Mouse (Mus musculus): Measurements from ENCODE around the gene Ehd1. TPM values are rescaled to one million over a fixed set of nuclear protein-coding genes. Genes with fewer than 3 reads are reported as not detected.

The Ehd1 gene
- total RNA-seq, 1 experiment from 2014 or later: 16.8 TPM

DNA sequence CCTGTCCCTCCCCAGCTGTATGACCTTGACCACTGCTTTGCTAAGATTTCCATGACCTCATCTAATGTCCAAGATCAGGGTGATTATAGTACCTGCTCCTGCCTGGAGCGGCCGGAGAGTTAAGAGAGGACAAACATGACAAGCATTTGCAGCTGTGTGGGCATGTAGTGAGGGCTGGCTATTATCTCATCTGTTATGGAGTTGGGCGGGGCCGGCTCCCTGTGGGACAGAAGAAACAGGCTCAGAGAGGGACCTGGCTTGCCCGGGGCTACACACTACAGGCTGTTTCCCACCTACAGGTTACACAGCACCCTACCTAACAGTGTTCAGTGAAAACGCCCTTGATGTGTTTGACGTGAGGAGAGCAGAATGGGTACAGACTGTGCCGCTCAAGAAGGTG, 44.8 kb downstream of the Ehd1 start:
- ATAC-seq (replicated peaks; ENCODE audit: low read depth, poor library complexity, severe bottlenecking): no peak

DNA sequence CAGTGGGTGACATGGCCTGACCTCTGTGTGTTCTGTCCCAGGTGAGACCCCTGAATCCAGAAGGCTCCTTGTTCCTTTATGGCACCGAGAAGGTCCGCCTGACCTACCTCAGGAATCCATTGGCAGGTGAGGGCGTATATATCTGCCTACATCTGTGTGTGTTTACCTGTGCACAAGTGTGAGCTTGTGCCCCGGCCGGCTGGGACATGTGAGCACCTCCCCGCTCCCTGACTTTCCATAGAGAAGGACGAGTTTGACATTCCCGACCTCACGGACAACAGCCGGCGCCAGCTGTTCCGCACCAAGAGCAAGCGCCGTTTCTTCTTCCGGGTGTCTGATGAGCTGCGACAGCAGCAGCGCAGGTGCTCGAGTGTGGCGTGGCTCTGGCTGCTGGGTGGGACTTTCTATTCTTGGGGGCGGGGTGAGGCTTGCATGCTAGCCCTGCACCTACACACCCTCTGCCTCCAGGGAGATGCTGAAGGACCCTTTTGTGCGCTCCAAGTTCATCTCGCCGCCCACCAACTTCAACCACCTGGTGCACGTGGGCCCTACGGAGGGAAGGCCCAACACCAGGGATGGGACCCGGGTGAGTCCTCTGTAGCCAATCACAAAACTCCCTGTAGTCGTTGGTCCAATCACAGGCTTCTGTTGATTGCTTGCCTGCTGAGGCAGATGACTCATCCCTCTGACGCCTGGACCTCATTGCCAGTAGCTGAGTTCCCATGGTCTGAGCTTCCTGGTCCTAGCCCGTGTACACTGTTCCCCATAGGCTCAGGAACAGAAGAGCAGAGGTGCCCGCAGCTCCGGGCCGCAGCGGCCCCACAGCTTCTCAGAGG, 45.5 kb downstream of the Ehd1 start:
- ATAC-seq (replicated peaks; ENCODE audit: low read depth, poor library complexity, severe bottlenecking): no peak

DNA sequence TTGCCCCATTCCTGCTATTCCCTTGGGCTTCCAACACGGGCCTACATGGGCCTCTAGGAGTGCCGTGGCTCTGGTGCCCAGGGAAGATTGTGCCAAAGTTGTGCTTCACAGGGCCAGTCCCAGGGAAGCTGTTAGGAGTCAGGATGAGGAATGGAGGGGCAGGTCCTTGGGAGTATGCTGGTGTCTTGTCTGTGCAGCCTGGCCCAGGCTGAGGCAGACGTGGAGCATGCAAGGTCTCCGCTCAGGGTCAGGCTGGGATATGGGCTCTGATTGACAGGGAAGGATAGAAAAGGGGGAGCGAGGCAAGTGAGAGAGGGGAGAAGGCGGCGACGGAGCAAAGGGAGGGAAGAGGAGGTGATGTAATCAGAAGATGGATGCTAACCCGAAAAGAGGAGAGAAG, 48.2 kb downstream of the Ehd1 start:
- no peak for ATAC-seq (replicated peaks; ENCODE audit: low read depth, poor library complexity, severe bottlenecking)

DNA sequence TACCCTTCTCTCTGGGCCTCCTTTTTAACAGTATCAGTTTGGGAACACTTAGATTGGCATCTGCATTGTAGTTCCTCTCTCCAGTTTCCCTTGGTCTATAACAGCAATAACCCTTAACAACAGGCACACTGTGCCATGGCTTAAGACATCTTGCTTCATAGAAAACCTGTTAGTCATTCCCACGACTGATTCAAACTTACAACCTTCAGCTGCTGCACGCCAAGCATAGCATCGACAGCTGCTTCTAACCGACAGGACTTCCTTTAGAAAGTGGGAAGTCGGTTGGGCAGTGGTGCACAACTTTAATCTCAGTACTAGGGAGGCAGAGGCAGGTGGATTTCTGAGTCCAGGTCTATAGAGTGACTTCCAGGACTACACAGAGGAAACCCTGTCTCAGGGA, 54.7 kb downstream of the Ehd1 start:
- peak; percentile 11 for ATAC-seq (replicated peaks; ENCODE audit: low read depth, poor library complexity, severe bottlenecking)

- peak; percentile 57 for ATAC-seq (replicated peaks; ENCODE audit: low read depth, poor library complexity, severe bottlenecking)
These were observed 55.4 kb downstream of the Ehd1 start for GRCm38 (mm10) chr19:6331719-6332516.

DNA sequence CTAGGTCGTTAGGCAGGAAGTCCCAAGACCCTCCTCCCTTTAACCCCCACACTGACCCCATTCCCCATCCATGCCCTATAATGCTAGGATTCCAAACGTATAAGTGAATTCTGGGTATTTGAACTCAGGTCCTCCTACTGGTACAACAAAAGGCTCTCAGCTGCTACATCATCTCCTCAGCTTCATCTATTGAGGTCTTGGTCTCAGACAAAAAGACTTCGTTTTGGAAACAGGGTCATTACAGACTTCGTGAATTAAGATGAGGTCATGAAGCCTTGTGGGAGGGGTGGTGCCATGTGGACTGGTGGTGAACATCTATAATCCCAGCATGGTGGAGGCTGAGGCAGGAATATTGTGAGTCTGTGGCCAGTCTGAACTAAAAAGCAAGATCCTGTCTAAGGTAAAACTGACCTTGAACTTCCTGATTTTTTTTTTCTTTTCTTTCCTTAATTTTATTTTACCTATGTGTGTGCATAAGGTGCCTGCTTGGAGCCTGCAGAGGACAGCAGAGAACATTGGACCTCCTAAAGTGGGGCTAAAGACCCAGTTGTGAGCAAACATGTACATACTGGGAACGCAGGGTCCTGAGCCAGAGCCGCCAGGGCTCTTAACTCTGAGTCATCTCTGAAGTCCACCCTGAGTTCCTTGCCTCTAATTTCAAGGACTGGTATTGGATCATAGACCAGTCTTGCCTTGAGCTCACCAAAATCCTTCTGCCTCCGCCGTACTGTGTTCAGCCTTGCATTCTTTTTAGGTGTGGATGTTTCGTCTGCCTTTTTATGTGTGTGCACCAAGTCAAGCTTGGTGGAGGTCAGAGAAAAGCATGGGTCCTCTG, 57.5 kb downstream of the Ehd1 start:
- no peak for ATAC-seq (replicated peaks; ENCODE audit: low read depth, poor library complexity, severe bottlenecking)

DNA sequence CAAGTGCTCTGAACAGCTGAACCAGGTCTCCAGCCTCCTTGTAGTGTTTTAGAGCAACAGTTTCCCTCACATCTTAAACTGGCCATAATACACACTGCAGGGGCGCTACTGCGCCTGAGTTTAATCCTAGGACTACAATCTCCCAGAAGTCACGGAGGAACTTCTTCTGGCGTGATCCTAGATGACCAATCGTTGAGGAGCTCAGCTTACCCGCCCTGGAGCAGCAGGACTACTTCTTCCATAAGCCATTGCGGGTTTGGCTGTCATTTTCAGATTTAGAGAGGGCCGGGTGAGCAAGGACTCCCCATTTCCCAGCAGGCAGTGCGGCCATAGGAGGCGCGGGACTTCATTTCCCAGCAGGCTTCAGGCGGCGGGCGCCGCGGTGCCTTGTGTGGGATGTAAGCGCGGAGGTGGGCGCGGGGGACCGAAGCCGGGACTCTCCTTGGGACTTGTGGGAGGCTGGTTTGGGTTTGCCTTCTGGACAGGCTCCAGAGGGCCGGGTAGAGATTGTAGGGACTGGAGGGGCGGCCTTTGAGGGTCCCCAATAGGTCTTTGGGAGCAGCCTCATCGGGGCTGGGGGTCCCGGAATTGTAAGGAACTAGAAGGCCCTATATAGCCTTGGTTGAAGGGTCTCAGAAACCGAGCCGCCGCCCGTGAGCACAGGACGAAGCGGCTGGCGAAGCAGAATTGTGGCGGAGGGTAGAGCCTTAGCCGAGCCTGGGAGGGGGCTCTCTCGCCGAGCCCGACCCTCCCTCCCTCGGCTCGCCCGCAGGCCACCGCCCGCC, 58.3 kb downstream of the Ehd1 start, which contains the start of gene Men1:
Gene Men1, plus strand, starts transcription at position 307 of the 785 bp plus-strand sequence.
- ATAC-seq (replicated peaks; ENCODE audit: low read depth, poor library complexity, severe bottlenecking): peak; percentile 92

- ATAC-seq (replicated peaks; ENCODE audit: low read depth, poor library complexity, severe bottlenecking): no peak
These were observed 58.9 kb downstream of the Ehd1 start for GRCm38 (mm10) chr19:6335458-6335827.

- no peak for ATAC-seq (replicated peaks; ENCODE audit: low read depth, poor library complexity, severe bottlenecking)
These were observed 60.4 kb downstream of the Ehd1 start for GRCm38 (mm10) chr19:6336920-6337319.

- no peak for ATAC-seq (replicated peaks; ENCODE audit: low read depth, poor library complexity, severe bottlenecking)
These were observed 61.6 kb downstream of the Ehd1 start for GRCm38 (mm10) chr19:6338171-6338570.

DNA sequence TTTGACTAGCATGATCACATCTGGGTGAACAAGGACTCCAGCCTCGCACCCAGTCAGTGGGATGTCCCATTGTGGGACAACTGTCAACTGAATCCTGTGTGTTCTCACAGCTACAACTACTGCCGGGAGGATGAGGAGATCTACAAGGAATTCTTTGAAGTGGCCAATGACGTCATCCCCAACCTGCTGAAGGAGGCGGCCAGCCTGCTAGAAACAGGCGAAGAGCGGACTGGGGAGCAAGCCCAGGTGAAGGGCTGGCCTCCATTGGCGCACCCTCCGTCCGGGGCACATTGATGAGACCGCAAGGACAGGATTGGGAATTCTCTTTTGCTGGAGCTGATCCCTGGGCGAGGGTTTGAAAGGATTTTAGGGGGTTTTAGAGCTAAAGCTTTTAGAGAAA, 62.2 kb downstream of the Ehd1 start:
- no peak for ATAC-seq (replicated peaks; ENCODE audit: low read depth, poor library complexity, severe bottlenecking)

- ATAC-seq (replicated peaks; ENCODE audit: low read depth, poor library complexity, severe bottlenecking): no peak
These were observed 62.7 kb downstream of the Ehd1 start for GRCm38 (mm10) chr19:6339191-6339590.

GRCm38 (mm10) chr19:6339890-6340504, 63.5 kb downstream of the Ehd1 start:
- ATAC-seq (replicated peaks; ENCODE audit: low read depth, poor library complexity, severe bottlenecking): peak; percentile 49

DNA sequence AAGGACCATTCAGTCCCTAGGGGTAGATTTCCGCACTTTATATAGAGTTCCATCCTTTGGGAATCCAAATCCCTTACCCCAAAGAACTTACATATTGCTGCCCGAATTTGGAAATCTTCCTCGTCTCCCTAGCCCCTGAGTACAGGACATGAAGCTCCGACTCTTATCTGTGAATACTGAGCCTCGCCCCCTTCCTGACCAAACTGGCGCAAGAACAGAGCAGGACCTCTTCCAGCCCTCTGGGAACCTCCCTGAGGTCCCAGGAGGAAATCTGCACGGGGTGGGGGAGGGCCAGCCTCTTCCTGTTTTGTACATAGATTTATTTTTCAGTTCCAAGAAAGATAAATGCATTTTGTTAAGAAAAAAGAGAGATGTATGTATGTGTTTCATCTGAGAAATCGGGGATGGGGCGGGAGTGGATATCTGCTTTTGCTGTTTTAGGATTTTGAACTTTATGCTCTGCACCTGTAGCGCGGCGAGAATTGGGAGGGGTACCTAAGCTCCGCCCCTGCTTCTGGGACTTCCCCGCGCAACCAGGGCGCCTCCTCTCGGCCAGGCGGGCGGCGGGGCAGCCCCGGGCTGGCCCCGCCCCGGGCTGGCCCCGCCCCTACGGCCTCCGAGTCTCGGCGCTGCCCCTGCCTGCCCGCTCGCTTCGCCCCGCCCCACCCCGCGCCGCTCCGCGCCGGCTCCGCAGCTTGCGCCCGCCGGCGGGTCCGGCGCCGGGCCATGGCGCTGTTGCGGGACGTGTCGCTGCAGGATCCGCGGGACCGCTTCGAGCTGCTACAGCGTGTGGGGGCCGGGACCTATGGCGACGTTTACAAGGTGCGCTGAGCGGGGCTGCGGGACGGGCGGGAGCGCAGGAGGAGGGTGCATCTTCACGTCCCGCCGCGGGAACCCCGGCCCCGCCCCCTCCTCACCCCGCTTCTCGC, 64.3 kb downstream of the Ehd1 start, which contains the start of gene Map4k2:
Gene Map4k2, plus strand, starts transcription at position 612 of the 929 bp plus-strand sequence.
- ATAC-seq (replicated peaks; ENCODE audit: low read depth, poor library complexity, severe bottlenecking): peak; percentile 67

DNA sequence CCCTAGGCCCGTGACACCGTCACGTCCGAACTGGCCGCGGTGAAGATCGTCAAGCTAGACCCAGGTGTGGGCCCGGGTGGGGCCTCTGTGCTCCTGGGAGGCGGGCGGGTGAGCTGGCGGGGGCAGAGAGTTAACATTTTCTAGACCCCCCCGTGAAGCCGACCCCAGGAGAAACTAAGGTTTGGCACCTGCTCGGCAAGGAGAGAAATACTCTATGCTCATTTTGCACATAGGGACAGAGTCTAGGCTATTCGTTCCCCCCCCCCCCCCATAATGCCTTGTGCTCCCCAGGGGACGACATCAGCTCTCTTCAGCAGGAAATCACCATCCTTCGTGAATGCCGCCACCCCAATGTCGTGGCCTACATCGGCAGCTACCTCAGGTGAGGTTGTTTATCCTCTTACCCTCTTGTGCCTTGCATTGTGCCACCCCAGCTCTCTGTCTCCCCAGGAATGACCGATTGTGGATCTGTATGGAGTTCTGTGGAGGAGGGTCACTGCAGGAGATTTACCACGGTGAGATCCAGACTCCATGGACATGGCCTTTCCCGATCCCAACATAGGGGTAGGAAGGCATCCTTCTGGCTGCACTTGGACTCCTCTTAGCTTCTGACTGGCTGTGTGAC, 65.0 kb downstream of the Ehd1 start:
- ATAC-seq (replicated peaks; ENCODE audit: low read depth, poor library complexity, severe bottlenecking): no peak

GRCm38 (mm10) chr19:6342276-6342933, 65.9 kb downstream of the Ehd1 start:
- ATAC-seq (replicated peaks; ENCODE audit: low read depth, poor library complexity, severe bottlenecking): no peak

Data from common myeloid progenitor, adult 5-6 weeks (primary cell).